Mouse (Mus musculus): ENCODE data around the gene Ncam2.
"Not testable (repeated sequence)": the region's sequence is repeated elsewhere in the genome, so short reads cannot be mapped to it uniquely, and the experiment has no call there.

DNA sequence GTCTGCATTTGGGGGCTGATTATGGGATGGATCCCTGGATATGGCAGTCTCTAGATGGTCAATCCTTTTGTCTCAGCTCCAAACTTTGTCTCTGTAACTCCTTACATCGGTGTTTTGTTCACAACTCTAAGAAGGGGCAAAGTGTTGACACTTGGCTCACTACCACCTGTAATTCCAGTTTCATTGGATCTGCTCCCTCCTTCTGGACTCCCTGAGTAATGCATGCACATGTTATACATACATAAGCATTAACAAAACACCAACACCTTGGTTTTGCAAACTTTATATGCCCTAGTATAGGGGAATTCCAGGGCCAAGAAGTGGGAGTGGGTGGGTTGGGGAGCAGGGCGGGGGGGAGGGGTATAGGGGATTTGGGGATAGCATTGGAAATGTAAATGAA is 262.2 kb downstream of the Ncam2 start:
- not testable (repeated sequence) for TF ChIP-seq CTCF (IDR thresholded peaks at IDR 0.05; ENCODE audit: low read depth, low read length); POLR2A (IDR thresholded peaks at IDR 0.05; ENCODE audit: insufficient read depth, low read length); EP300 (IDR thresholded peaks at IDR 0.05; ENCODE audit: insufficient read depth, low read depth, low read length)
